Mouse (Mus musculus): Measurements from ENCODE around the gene Sp2. TPM values are rescaled to one million over a fixed set of nuclear protein-coding genes. Genes with fewer than 3 reads are reported as not detected.

The Sp2 gene
- 12.9 and 18.2 TPM in 2 replicates for polyA plus RNA-seq (2015; fragmentation: Nextera tagmentation; extraction: Ambion mirVana)

DNA sequence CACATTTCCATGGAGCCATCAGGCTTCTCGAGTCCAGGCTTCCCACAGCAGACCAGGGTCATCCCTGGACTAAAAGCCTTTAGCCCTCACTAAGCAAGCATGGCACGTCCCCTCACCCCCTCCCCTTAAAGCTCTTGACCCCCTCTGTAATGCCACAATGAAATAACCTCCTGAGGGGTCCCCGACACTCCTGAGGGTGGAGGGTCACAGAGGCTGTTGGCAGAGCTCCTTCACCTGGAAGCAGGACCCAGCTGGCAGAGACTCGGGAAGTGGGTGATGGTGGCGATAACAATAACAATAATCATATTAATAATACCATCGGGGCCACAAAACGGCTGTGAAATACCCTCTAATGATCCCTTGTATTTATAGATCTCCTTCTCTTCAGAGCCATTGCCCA is at the start of gene Sp2:
Gene Sp2, minus strand, starts transcription at position 101 of the 400 bp plus-strand sequence.
- Histone ChIP-seq H3K9me3 (replicated peaks) (no peaks in the 10 kb centered on the region), H3K27ac (no peak within 1 kb of the TSS), H3K9ac (no peak within 1 kb of the TSS), H3K27me3 (peaks cover 50% of the 10 kb centered on the region), H3K4me1 (replicated peaks) (peaks cover 12% of the 10 kb centered on the region), H3K36me3 (no peaks in the 10 kb centered on the region), H3K4me2 (no peak within 1 kb of the TSS), H3K4me3 (no peak within 1 kb of the TSS)
- 73% methylated on average over 7 of the region's 7 CpGs for WGBS
- no peak for ATAC-seq (replicated peaks; ENCODE audit: insufficient number of reproducible peaks, insufficient read depth, low FRiP score, low read depth)

DNA sequence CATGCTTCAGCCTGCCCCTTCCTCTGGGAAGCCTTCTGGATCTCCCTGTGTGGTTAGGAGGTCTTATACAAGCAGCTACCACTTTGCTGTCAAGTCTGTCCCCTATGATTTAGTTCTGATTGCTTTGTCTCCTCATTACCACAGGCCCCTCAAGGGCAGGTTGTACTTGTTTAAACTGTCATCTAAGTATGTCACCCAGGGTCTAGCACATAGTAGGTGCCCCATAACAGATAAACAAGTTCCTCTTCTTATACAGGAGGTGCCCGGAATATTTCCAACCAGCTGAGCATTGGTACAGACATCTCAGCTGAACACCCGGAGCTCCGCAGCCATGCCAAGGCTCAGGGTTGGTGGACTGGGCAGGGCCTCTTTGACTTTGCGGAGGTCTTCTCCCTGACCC is 49.7 kb upstream of the Sp2 start:
- Histone ChIP-seq H3K36me3 (no peaks in the 10 kb centered on the region; the same call in 1 of the 2 replicates), H3K4me3 (no peak overlapping the region), H3K9me3 (replicated peaks) (no peaks in the 10 kb centered on the region), H3K4me2 (no peak overlapping the region), H3K27me3 (no peaks in the 10 kb centered on the region), H3K9ac (no peak overlapping the region), H3K4me1 (replicated peaks) (peaks cover 12% of the 10 kb centered on the region), H3K27ac (no peak overlapping the region)
- ATAC-seq (replicated peaks; ENCODE audit: insufficient number of reproducible peaks, insufficient read depth, low FRiP score, low read depth), result no peak
- WGBS, result 87% methylated on average over 4 of the region's 4 CpGs

DNA sequence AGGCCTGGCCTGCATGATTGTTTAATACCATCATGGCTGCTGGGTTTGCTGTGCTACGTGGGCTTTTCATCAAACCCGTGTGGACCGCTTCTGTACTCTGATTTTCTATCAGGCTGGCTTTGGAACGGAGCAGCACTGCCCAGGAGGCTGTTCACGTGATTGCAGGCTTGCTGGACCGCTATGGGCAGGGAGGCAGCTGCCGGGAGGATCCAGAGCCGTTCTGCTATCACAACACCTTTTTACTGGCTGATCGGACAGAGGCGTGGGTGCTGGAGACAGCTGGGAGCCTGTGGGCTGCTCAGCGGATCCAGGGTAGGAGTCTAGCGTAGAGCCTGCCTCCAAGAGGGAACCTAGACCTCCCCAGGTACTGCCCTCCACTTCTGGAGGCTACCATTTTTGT is 49.2 kb upstream of the Sp2 start:
- H3K9me3 ChIP-seq (replicated peaks), result no peaks in the 10 kb centered on the region
- H3K27me3 ChIP-seq, result no peaks in the 10 kb centered on the region
- no peak overlapping the region for H3K9ac ChIP-seq
- no peak overlapping the region for H3K27ac ChIP-seq
- no peaks in the 10 kb centered on the region; the same call in 1 of the 2 replicates for H3K36me3 ChIP-seq
- no peak overlapping the region for H3K4me2 ChIP-seq
- no peak for ATAC-seq (replicated peaks; ENCODE audit: insufficient number of reproducible peaks, insufficient read depth, low FRiP score, low read depth)
- no peak overlapping the region for H3K4me3 ChIP-seq
- peaks cover 12% of the 10 kb centered on the region for H3K4me1 ChIP-seq (replicated peaks)
- WGBS, result 59% methylated on average over 12 of the region's 12 CpGs

DNA sequence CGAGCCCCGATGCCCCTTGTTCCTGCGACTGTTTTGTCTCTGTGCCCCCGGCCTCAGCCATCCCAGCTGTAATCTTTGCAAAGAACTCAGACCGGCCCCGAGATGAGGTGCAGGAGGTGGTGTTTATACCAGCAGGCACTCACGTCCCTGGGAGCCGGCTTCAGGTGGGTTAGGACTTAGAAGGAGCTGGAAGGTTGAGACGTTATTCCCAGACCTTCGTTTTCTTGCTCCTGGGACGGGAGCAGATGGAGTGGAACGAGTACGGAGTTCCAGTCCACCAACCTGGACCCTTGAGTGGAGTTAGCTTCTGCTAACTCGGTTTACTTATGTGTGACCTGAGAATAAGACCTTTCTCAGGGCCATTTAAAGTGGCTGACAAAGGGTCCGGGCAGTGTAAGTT is 47.7 kb upstream of the Sp2 start:
- no peaks in the 10 kb centered on the region; the same call in 1 of the 2 replicates for H3K36me3 ChIP-seq
- no peaks in the 10 kb centered on the region for H3K9me3 ChIP-seq (replicated peaks)
- H3K4me1 ChIP-seq (replicated peaks), result peaks cover 20% of the 10 kb centered on the region
- 18% methylated on average over 15 of the region's 15 CpGs for WGBS
- peak overlapping the region; percentile 75 for H3K4me2 ChIP-seq
- H3K4me3 ChIP-seq, result peak overlapping the region; percentile 84
- no peak for ATAC-seq (replicated peaks; ENCODE audit: insufficient number of reproducible peaks, insufficient read depth, low FRiP score, low read depth)
- peak overlapping the region; percentile 85 for H3K27ac ChIP-seq
- H3K27me3 ChIP-seq, result peaks cover 4% of the 10 kb centered on the region
- peak overlapping the region; percentile 81 for H3K9ac ChIP-seq

DNA sequence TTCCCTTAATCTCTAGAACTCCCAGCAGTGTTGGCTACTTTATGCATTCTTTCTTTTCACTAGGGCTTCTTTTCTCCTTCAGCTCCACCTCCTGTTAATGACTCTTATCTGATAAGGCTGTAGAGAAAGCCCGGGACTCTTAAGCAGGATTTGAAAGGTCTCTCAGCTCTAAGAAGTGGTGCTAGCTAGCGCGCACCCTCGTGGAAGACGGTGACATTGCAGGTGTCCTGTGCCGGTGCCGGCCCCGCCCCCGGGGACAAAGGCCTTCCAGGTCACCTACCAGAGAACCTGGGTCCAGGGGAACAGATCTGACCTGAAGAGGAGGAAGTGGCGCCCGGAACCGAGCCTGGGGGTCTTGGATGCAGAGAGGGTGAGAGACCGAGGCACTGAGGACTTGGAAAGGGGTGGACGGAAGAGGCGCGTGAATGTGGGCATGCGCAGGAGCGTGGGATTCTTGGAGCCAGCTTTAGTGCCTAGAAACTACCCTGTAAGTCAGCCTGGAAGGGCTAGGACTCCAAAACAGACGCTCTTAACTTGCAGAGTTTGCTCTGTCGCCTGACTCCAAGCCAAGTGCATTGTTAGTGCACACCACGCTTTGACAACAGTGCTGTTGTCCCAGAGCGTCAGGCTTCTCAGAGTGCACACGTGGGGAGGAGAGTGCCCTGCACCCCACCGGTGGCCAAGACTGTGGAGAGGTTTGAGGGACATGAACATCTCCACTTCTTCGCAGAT is 47.1 kb upstream of the Sp2 start, which contains the start of gene Scrn2:
Gene Scrn2, plus strand, starts transcription at position 253 of the 732 bp plus-strand sequence.
- 2% methylated on average over 25 of the region's 25 CpGs for WGBS
- ATAC-seq (replicated peaks; ENCODE audit: insufficient number of reproducible peaks, insufficient read depth, low FRiP score, low read depth), result peak; percentile 43
- H3K4me2 ChIP-seq, result peak within 1 kb of the TSS; percentile 75
- H3K9ac ChIP-seq, result peak within 1 kb of the TSS; percentile 81
- peak within 1 kb of the TSS; percentile 84 for H3K4me3 ChIP-seq
- peak within 1 kb of the TSS; percentile 85 for H3K27ac ChIP-seq
- peaks cover 10% of the 10 kb centered on the region for H3K27me3 ChIP-seq
- H3K36me3 ChIP-seq, result no peaks in the 10 kb centered on the region; the same call in 1 of the 2 replicates
- H3K9me3 ChIP-seq (replicated peaks), result no peaks in the 10 kb centered on the region
- H3K4me1 ChIP-seq (replicated peaks), result peaks cover 26% of the 10 kb centered on the region

DNA sequence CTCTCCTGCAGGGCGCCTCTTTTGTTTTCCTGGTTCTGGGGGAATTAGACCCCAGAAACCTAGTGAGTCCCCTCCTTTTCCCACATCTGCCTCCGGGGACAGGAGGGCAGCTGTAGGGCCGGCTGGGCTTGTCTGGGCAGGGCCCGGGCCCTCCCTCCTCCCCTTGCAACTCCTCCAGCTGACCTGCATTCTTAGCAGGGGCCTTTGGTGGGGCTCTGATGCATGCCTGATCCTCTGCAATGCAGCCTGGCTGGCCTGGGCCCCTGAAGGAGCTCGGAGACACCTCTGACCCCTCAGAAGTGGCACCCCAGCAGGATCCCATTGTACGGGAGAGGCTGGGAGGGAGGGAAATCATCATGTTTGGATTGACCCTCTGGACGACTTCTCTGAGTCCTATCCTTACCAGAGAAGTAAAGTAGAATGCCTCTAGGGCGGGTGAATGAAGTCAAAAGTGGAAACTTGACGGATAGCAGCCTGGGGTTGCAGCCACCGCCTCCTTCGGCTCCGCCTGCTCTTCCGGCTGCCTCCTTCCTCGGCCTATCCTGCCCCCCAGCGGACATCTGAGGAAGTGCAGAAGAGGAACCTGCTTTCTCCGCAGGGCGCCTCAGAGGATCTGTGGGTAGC is 43.1 kb upstream of the Sp2 start:
- peak; percentile 51 for ATAC-seq (replicated peaks; ENCODE audit: insufficient number of reproducible peaks, insufficient read depth, low FRiP score, low read depth)
- Histone ChIP-seq H3K27me3 (peaks cover 50% of the 10 kb centered on the region), H3K4me3 (peak overlapping the region; percentile 44), H3K9me3 (replicated peaks) (no peaks in the 10 kb centered on the region), H3K36me3 (no peaks in the 10 kb centered on the region), H3K4me1 (replicated peaks) (peaks cover 40% of the 10 kb centered on the region), H3K4me2 (peak overlapping the region; percentile 68), H3K9ac (peak overlapping the region; percentile 61), H3K27ac (peak overlapping the region; percentile 79)
- 5% methylated on average over 17 of the region's 17 CpGs for WGBS

DNA sequence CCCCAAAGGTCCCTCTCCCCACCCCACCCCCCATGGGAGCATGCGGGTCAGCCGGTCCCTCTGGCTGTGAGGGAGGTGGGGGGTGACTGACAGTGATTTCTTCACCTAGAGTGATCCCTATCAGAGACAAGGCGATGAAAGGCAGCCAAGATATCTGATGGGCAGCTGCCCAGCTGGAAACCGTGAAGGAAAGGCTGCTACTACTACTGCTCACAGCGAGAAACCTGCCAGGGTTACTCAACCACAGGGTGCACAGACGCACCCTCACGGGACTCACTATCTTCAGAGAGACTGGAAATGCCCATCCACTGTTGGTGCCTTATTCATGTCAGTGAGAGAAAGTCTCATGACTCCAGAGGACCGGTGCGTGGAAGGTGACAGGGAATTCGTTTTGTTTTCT is 42.2 kb upstream of the Sp2 start:
- no peak overlapping the region for H3K27ac ChIP-seq
- H3K27me3 ChIP-seq, result peaks cover 59% of the 10 kb centered on the region
- ATAC-seq (replicated peaks; ENCODE audit: insufficient number of reproducible peaks, insufficient read depth, low FRiP score, low read depth), result no peak
- 0 out of 2 replicates have a peak overlapping the region, but pooled peaks have one; percentile 68 for H3K4me2 ChIP-seq
- H3K4me3 ChIP-seq, result no peak overlapping the region
- peaks cover 32% of the 10 kb centered on the region for H3K4me1 ChIP-seq (replicated peaks)
- peak overlapping the region; percentile 61 for H3K9ac ChIP-seq
- no peaks in the 10 kb centered on the region for H3K9me3 ChIP-seq (replicated peaks)
- no peaks in the 10 kb centered on the region for H3K36me3 ChIP-seq
- WGBS, result 29% methylated on average over 10 of the region's 10 CpGs

DNA sequence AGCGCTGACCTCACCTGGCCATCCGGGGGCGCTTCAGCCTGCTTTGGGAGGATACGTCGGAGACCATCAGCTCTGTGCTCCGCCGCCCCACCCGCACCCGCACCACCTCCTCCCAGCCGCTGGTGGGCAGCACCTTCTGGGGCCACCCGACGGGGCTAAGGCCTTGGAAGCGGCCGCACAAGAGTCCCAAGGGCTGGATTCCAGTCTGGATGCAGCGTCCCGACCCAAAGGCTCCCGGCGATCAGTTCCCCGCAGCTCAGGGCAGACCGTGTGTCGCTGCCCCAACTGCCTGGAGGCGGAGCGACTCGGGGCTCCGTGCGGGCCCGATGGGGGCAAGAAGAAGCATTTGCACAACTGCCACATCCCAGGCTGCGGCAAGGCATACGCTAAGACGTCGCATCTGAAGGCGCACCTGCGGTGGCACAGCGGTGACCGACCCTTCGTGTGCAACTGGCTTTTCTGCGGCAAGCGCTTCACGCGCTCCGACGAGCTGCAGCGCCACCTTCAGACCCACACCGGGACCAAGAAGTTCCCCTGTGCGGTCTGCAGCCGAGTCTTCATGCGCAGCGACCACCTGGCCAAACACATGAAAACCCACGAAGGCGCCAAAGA is 39.2 kb upstream of the Sp2 start:
- Histone ChIP-seq H3K4me2 (peak overlapping the region; percentile 91), H3K4me1 (replicated peaks) (peaks cover 49% of the 10 kb centered on the region), H3K4me3 (peak overlapping the region; percentile 56), H3K27me3 (peaks cover 85% of the 10 kb centered on the region), H3K9me3 (replicated peaks) (no peaks in the 10 kb centered on the region), H3K9ac (peak overlapping the region; percentile 65), H3K36me3 (no peaks in the 10 kb centered on the region), H3K27ac (no peak overlapping the region)
- ATAC-seq (replicated peaks; ENCODE audit: insufficient number of reproducible peaks, insufficient read depth, low FRiP score, low read depth), result 0 out of 2 replicates have a peak, but pooled peaks have one; percentile 9
- 1% methylated on average over 50 of the region's 50 CpGs for WGBS

DNA sequence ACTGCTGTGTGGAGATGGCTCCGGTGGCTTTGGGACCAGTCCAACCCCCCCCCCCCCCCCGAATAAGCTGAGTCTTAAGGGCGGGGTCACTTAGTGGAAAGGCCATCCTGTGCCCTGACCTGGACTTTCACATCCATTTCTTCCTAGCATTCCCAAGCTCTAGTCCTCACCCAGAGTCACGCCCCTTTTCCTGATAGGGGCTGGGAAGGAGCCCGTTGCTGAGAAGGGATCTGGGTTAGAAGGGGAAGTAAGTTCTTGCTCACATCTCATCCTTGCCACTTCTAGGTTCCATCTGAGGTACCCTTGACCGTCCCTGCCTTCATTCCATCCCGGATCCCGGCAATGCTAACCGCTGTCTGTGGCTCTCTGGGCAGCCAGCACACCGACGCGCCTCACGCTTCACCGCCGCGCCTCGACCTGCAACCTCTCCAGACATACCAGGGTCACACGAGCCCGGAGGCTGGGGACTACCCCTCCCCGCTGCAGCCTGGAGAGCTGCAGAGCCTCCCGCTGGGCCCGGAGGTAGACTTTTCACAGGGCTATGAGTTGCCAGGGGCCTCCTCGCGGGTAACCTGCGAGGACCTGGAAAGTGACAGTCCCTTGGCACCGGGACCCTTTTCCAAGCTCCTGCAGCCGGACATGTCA is 38.5 kb upstream of the Sp2 start:
- Histone ChIP-seq H3K4me2 (peak overlapping the region; percentile 91), H3K9ac (no peak overlapping the region), H3K9me3 (replicated peaks) (no peaks in the 10 kb centered on the region), H3K27me3 (peaks cover 92% of the 10 kb centered on the region), H3K4me1 (replicated peaks) (peaks cover 49% of the 10 kb centered on the region), H3K27ac (no peak overlapping the region), H3K4me3 (peak overlapping the region; percentile 56), H3K36me3 (no peaks in the 10 kb centered on the region)
- under 1% methylated on average over 27 of the region's 27 CpGs for WGBS
- ATAC-seq (replicated peaks; ENCODE audit: insufficient number of reproducible peaks, insufficient read depth, low FRiP score, low read depth), result no peak

DNA sequence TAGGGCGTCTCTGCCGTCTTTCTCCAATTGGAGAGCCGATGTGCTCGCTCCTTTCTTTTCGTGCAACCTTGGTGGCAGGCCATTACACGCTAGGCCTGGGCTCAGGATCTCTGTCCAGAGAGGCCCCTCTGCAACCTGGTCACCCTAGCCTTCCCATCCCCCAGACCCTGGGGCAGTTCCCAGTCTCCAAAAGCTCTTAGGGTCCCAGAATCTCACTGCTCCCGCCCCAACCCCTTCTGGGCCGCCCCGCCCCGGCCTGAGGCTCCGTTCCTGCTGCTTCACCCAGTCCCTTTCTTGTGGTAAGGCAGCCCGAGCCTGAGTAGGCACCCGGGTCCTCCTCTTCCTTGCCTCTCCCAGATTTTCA is 36.6 kb upstream of the Sp2 start:
- Histone ChIP-seq H3K4me2 (peak overlapping the region; percentile 59), H3K4me1 (replicated peaks) (peaks cover 34% of the 10 kb centered on the region), H3K4me3 (peak overlapping the region; percentile 40; the same call in 1 of the 2 replicates), H3K27ac (no peak overlapping the region), H3K36me3 (no peaks in the 10 kb centered on the region), H3K27me3 (peaks cover 94% of the 10 kb centered on the region), H3K9me3 (replicated peaks) (no peaks in the 10 kb centered on the region), H3K9ac (no peak overlapping the region)
- no peak for ATAC-seq (replicated peaks; ENCODE audit: insufficient number of reproducible peaks, insufficient read depth, low FRiP score, low read depth)
- 8% methylated on average over 13 of the region's 13 CpGs for WGBS

Measured in heart, embryonic 15.5 days (tissue).